Mouse (Mus musculus) CD4-positive, CD25-positive, alpha-beta regulatory T cell, adult 2 months (primary cell): ENCODE measurements around the gene Pcbd2.
"Not testable (repeated sequence)": the region's sequence is repeated elsewhere in the genome, so short reads cannot be mapped to it uniquely, and the experiment has no call there.

Experiments
- DNase-seq: peaks from one replicate; pipeline ENCODE4 v3.0.0-alpha.2; 2012; ENCODE audit warnings: low read depth, low spot score

The Pcbd2 gene

GRCm38 (mm10) chr13:55727120-55727838, at the start of gene Pcbd2:
Gene Pcbd2 (plus strand): TSS chr13:55727368.
- DNase-seq: peak; percentile 91

GRCm38 (mm10) chr13:55682201-55682600, 45.0 kb upstream of the Pcbd2 start:
- DNase-seq: no peak

GRCm38 (mm10) chr13:55683581-55683980, 43.6 kb upstream of the Pcbd2 start:
- DNase-seq: no peak

- DNase-seq: no peak
These were observed 41.0 kb upstream of the Pcbd2 start for GRCm38 (mm10) chr13:55686107-55686633.

GRCm38 (mm10) chr13:55687927-55688602, 39.1 kb upstream of the Pcbd2 start:
- DNase-seq: no peak

- DNase-seq: peak; percentile 95
These were observed 34.5 kb upstream of the Pcbd2 start, which contains the start of gene B230219D22Rik for GRCm38 (mm10) chr13:55692535-55693242. Gene B230219D22Rik (plus strand): TSS chr13:55693124.

GRCm38 (mm10) chr13:55693243-55693721, 33.9 kb upstream of the Pcbd2 start:
- DNase-seq: peak; percentile 72

GRCm38 (mm10) chr13:55694110-55694509, 33.1 kb upstream of the Pcbd2 start:
- no peak for DNase-seq

- DNase-seq: not testable (repeated sequence)
These were observed 31.2 kb upstream of the Pcbd2 start for GRCm38 (mm10) chr13:55695989-55696388.

- no peak for DNase-seq
These were observed 22.9 kb upstream of the Pcbd2 start for GRCm38 (mm10) chr13:55704301-55704700.

- no peak for DNase-seq
These were observed 14.3 kb upstream of the Pcbd2 start for GRCm38 (mm10) chr13:55712846-55713245.

GRCm38 (mm10) chr13:55714501-55715166, 12.5 kb upstream of the Pcbd2 start, which contains the start of gene Txndc15:
Gene Txndc15 (plus strand): TSS chr13:55714650.
- DNase-seq: peak; percentile 89

- DNase-seq: no peak
These were observed 12.0 kb upstream of the Pcbd2 start for GRCm38 (mm10) chr13:55715167-55715512.

- peak; percentile 40 for DNase-seq
These were observed 11.2 kb upstream of the Pcbd2 start for GRCm38 (mm10) chr13:55715908-55716510.

GRCm38 (mm10) chr13:55721516-55721915, 5.7 kb upstream of the Pcbd2 start:
- DNase-seq: no peak

- no peak for DNase-seq
These were observed 5.2 kb upstream of the Pcbd2 start for GRCm38 (mm10) chr13:55721995-55722394.

GRCm38 (mm10) chr13:55726598-55727119, 509 bp upstream of the Pcbd2 start:
- no peak for DNase-seq

- DNase-seq: peak; percentile 88
These were observed 671 bp downstream of the Pcbd2 start for GRCm38 (mm10) chr13:55727839-55728238.

GRCm38 (mm10) chr13:55730716-55731115, 3.5 kb downstream of the Pcbd2 start:
- DNase-seq: no peak

GRCm38 (mm10) chr13:55732121-55732520, 5.0 kb downstream of the Pcbd2 start:
- DNase-seq: no peak
